Mouse (Mus musculus): ENCODE results near the gene Gm10184. TPM values are rescaled to one million over a fixed set of nuclear protein-coding genes. Genes with fewer than 3 reads are reported as not detected.
"Not testable (repeated sequence)": the region's sequence is repeated elsewhere in the genome, so short reads cannot be mapped to it uniquely, and the experiment has no call there.

The Gm10184 gene
- total RNA-seq (2021): 10 to 100 TPM; 19.7 to 19.9 TPM
- long read RNA-seq, experiment 1, partial matches to known transcripts: 0 of 2 reads
- long read RNA-seq, experiment 1, other reads (novel, unspliced or antisense): 0 of 2 reads
- long read RNA-seq, experiment 2, partial matches to known transcripts: 0 of 2 reads
- long read RNA-seq, experiment 2, other reads (novel, unspliced or antisense): 0 of 2 reads

- DNase-seq: no peak
Observed at GRCm38 (mm10) chr17:89910349-89910748, at the start of gene Gm10184. TSS of gene Gm10184 (minus strand) at chr17:89910449.

GRCm38 (mm10) chr17:89933950-89934349 is 23.7 kb upstream of the Gm10184 start:
- no peak for DNase-seq

GRCm38 (mm10) chr17:89907686-89908085 is 2.6 kb downstream of the Gm10184 start:
- no peak for DNase-seq

GRCm38 (mm10) chr17:89904701-89905100 is 5.5 kb downstream of the Gm10184 start:
- not testable (repeated sequence) for DNase-seq

- DNase-seq: no peak
Observed at GRCm38 (mm10) chr17:89902767-89903166, 7.5 kb downstream of the Gm10184 start.

GRCm38 (mm10) chr17:89900610-89901009 is 9.6 kb downstream of the Gm10184 start:
- DNase-seq: no peak

- no peak for DNase-seq
Observed at GRCm38 (mm10) chr17:89899813-89900212, 10.4 kb downstream of the Gm10184 start.

- no peak for DNase-seq
Observed at GRCm38 (mm10) chr17:89864996-89865395, 45.3 kb downstream of the Gm10184 start.
